Mouse (Mus musculus) E14TG2a.4 (cell line): Measurements from ENCODE around the gene Slc17a7.

Experiments used
- CTCF ChIP-seq: conservative IDR thresholded peaks from 2 replicates; pipeline ENCODE4 v1.5.1; 2014; ENCODE audit warnings: low read length
- POU5F1 ChIP-seq: IDR thresholded peaks from 2 replicates; pipeline ENCODE4 v1.6.1; 2014; ENCODE audit warnings: low read length, borderline replicate concordance

GRCm38 (mm10) chr7:45149545-45149944, 14.2 kb upstream of the Slc17a7 start:
- no peak for TF ChIP-seq CTCF
- TF ChIP-seq POU5F1, result no peak
